In genomic region chr7:75559119-75559518, GRCm38 (mm10) we compare ENCODE assay signal across 15 mouse cellular contexts.
A peak's percentile ranks its signal among the peaks of the same experiment; 100 is the strongest.
DNase-seq lines count a peak whose midpoint lies in the region; ATAC-seq lines count a peak whose summit lies in the region.
"Had no signal": no experiment of that assay in that cellular context is flagged by ENCODE, and none has a peak within 500 bp of the region (broad histone marks: within the 10 kb centered on the region; RNA-seq: fewer than 3 reads in every experiment).

No protein-coding gene starts in this region.

- no peak for ATAC-seq in heart, embryonic 12.5 days (ENCODE audit: insufficient number of reproducible peaks, low FRiP score)
- ATAC-seq in kidney, embryonic 16.5 days (ENCODE audit: low FRiP score, low TSS enrichment) = no peak
- no peak for ATAC-seq in embryonic facial prominence, embryonic 15.5 days (ENCODE audit: insufficient number of reproducible peaks, low FRiP score, low TSS enrichment, low read depth)
- ATAC-seq in hindbrain, embryonic 16.5 days = no peak

- peaks cover 36% of the 10 kb centered on the region for H3K4me1 ChIP-seq in heart, embryonic 12.5 days (replicated peaks)
- peaks cover 31% of the 10 kb centered on the region for H3K4me1 ChIP-seq in kidney, embryonic 16.5 days (ENCODE audit: insufficient read depth, low read length)
- H3K4me1 ChIP-seq in embryonic facial prominence, embryonic 15.5 days = peaks cover 34% of the 10 kb centered on the region
- no peaks in the 10 kb centered on the region for H3K4me1 ChIP-seq in hindbrain, embryonic 16.5 days (ENCODE audit: control insufficient read depth, insufficient read depth, low read depth, low read length)

- H3K9ac ChIP-seq in heart, embryonic 12.5 days = no peak overlapping the region
- no peak overlapping the region for H3K9ac ChIP-seq in kidney, embryonic 16.5 days (replicated peaks; ENCODE audit: low read length)
- no peak overlapping the region for H3K9ac ChIP-seq in embryonic facial prominence, embryonic 15.5 days
- H3K9ac ChIP-seq in hindbrain, embryonic 16.5 days (ENCODE audit: low read depth, low read length) = no peak overlapping the region

- H3K27me3 ChIP-seq in heart, embryonic 12.5 days (replicated peaks) = no peaks in the 10 kb centered on the region
- no peaks in the 10 kb centered on the region for H3K27me3 ChIP-seq in kidney, embryonic 16.5 days (ENCODE audit: insufficient read depth, low read length)
- no peaks in the 10 kb centered on the region for H3K27me3 ChIP-seq in embryonic facial prominence, embryonic 15.5 days
- no peaks in the 10 kb centered on the region for H3K27me3 ChIP-seq in hindbrain, embryonic 16.5 days (replicated peaks; ENCODE audit: control insufficient read depth, insufficient read depth, low read length)

- peak; percentile 27 for DNase-seq in heart, adult 11 months
- DNase-seq in kidney, adult 8-10 months = no peak
- peak; percentile 27 for DNase-seq in naive thymus-derived CD4-positive, alpha-beta T cell, adult 2 months (ENCODE audit: low read depth)
- no peak for DNase-seq in natural killer cell, adult 2 months (ENCODE audit: low spot score in 2 of 2)
- DNase-seq: cerebellum, adult 11-12 months; gastrocnemius, postnatal 25 days; kidney, postnatal 4 days; left cerebral cortex, postnatal 4 days; lung, postnatal 14 days had no signal

- H3K27ac ChIP-seq in heart, embryonic 12.5 days (ENCODE audit: poor library complexity, severe bottlenecking) = no peak overlapping the region
- H3K27ac ChIP-seq in kidney, embryonic 16.5 days (ENCODE audit: low read length) = peak overlapping the region; percentile 29; the same call in 1 of the 2 replicates
- H3K27ac ChIP-seq in embryonic facial prominence, embryonic 15.5 days (replicated peaks) = peak overlapping the region; percentile 65
- H3K27ac ChIP-seq in hindbrain, embryonic 16.5 days (ENCODE audit: low read depth, low read length) = no peak overlapping the region

- H3K4me2 ChIP-seq in heart, embryonic 12.5 days = no peak overlapping the region
- no peak overlapping the region for H3K4me2 ChIP-seq in kidney, embryonic 16.5 days (replicated peaks; ENCODE audit: low read depth, low read length)
- H3K4me2 ChIP-seq in embryonic facial prominence, embryonic 15.5 days (replicated peaks) = no peak overlapping the region
- H3K4me2 ChIP-seq in hindbrain, embryonic 16.5 days (ENCODE audit: low read length) = no peak overlapping the region

- no peak overlapping the region for H3K4me3 ChIP-seq in heart, embryonic 12.5 days
- H3K4me3 ChIP-seq in kidney, embryonic 16.5 days (ENCODE audit: low read length) = no peak overlapping the region
- no peak overlapping the region for H3K4me3 ChIP-seq in embryonic facial prominence, embryonic 15.5 days (replicated peaks)
- no peak overlapping the region for H3K4me3 ChIP-seq in hindbrain, embryonic 16.5 days (ENCODE audit: low read length)
- H3K4me3 ChIP-seq: erythroblast, embryonic 14.5 days; midbrain, embryonic 10.5 days had no signal

- H3K36me3 ChIP-seq in heart, embryonic 12.5 days = no peaks in the 10 kb centered on the region
- no peaks in the 10 kb centered on the region for H3K36me3 ChIP-seq in kidney, embryonic 16.5 days (ENCODE audit: insufficient read depth, low read length)
- H3K36me3 ChIP-seq in embryonic facial prominence, embryonic 15.5 days = no peaks in the 10 kb centered on the region
- H3K36me3 ChIP-seq in hindbrain, embryonic 16.5 days (ENCODE audit: control insufficient read depth, insufficient read depth, low read length) = no peaks in the 10 kb centered on the region
- H3K36me3 ChIP-seq: midbrain, embryonic 10.5 days had no signal

- H3K9me3 ChIP-seq in heart, embryonic 12.5 days (replicated peaks) = no peaks in the 10 kb centered on the region
- H3K9me3 ChIP-seq in kidney, embryonic 16.5 days (ENCODE audit: low read length) = no peaks in the 10 kb centered on the region
- H3K9me3 ChIP-seq in embryonic facial prominence, embryonic 15.5 days (replicated peaks) = no peaks in the 10 kb centered on the region
- no peaks in the 10 kb centered on the region for H3K9me3 ChIP-seq in hindbrain, embryonic 16.5 days (ENCODE audit: control insufficient read depth, low read length)
- H3K9me3 ChIP-seq: midbrain, embryonic 10.5 days had no signal

- WGBS in heart, embryonic 12.5 days = 46% methylated on average over 4 of the region's 4 CpGs
- WGBS in kidney, embryonic 16.5 days = 31% methylated on average over 4 of the region's 4 CpGs
- WGBS in embryonic facial prominence, embryonic 15.5 days = 16% methylated on average over 4 of the region's 4 CpGs
- WGBS in hindbrain, embryonic 16.5 days = 63% methylated on average over 4 of the region's 4 CpGs

Comparison
In these comparisons a context has a peak if more than half of its experiments do, and no peak if none do; other contexts are left out.
1. DNase-seq: peak in heart, adult 11 months (single experiment) and naive thymus-derived CD4-positive, alpha-beta T cell, adult 2 months (single experiment); none in kidney, adult 8-10 months (0 of 2) and natural killer cell, adult 2 months (0 of 2).
2. H3K27ac ChIP-seq: peak in kidney, embryonic 16.5 days (single experiment) and embryonic facial prominence, embryonic 15.5 days (single experiment); none in heart, embryonic 12.5 days (single experiment) and hindbrain, embryonic 16.5 days (single experiment).